Mouse (Mus musculus): ENCODE data around the gene Sorl1. TPM values are rescaled to one million over a fixed set of nuclear protein-coding genes. Genes with fewer than 3 reads are reported as not detected.

Sorl1 gene
- total and polyA plus RNA-seq, 2 experiments from 2014 or later: 5.6 to 17.9 TPM

DNA sequence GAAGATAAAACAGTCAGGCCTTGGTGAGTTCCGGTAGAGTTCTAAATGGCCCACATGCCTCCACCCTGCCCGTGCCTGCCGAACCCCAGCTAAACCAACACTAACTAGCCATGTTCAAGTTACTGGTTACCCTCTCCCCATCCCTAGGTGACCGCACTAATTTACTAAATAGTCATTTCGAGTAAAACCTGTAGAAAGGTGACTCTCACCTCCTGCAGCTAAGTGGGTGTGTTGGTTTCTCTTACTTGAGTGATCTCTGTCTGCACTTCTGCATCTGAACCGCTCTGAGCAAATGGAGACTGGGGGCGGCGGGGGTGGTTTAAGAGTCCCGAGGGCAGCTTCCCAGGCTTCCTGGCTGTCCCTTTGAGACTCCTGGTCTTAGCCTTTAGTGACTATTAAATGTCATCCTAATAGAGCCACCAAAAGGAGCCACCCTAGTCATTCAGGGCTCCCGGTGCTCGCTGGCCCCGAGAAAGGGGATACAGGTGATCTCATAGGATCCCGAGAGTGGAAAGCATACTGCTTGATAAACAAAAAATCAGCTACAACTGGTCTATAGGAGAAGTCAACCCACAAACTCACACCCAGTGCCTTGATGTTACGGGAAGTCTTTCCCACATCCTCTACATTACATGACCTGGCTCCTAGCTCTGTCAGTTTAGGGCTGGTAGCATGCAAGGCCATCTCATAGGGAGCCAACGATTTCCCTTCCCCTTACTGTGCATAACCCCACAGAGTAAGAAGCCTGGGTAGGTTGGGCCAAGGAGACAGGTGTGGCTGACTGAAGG is 155.2 kb downstream of the Sorl1 start:
- H3K4me1 ChIP-seq (ENCODE audit: insufficient read depth): no peaks in the 10 kb centered on the region
- H3K27ac ChIP-seq (ENCODE audit: low read depth, low read length): no peak overlapping the region
- H3K9ac ChIP-seq: no peak overlapping the region
- DNase-seq (no peak), ATAC-seq (no peak)
- 97% methylated on average over 15 of the region's 15 CpGs for WGBS
- no peak for TF ChIP-seq CTCF (IDR thresholded peaks at IDR 0.05; ENCODE audit: low read depth)
- peaks cover 26% of the 10 kb centered on the region; the same call in 1 of the 2 replicates for H3K36me3 ChIP-seq (ENCODE audit: insufficient read depth)
- H3K27me3 ChIP-seq (ENCODE audit: insufficient read depth, low read length): no peaks in the 10 kb centered on the region
- no peak overlapping the region for H3K4me2 ChIP-seq (ENCODE audit: low read depth)
- no peaks in the 10 kb centered on the region for H3K9me3 ChIP-seq (ENCODE audit: low read length)
- H3K4me3 ChIP-seq (ENCODE audit: low read depth, low read length): no peak overlapping the region

DNA sequence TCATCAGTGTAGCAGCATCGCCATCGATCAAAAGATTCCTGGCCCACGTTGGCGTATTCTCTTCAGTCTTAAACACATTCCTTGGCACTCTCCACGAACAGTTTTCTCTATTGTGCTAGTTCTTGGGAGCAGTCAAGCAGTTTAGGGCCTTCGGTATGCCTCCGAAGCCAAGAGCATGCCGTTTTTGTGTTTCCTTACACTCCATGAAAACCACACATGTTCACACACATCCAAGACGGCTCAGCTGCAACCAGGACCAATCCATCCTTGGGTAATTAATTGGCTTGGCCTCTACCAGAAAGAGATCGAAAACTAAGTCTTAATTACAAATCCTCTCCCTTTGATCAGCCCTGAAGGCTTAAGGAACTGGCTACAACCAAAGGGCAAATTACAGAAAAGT is 162.8 kb downstream of the Sorl1 start:
- no peak for TF ChIP-seq CTCF (IDR thresholded peaks at IDR 0.05; ENCODE audit: low read depth)
- no peak overlapping the region for H3K4me3 ChIP-seq (ENCODE audit: low read depth, low read length)
- no peak overlapping the region for H3K9ac ChIP-seq
- no peaks in the 10 kb centered on the region for H3K36me3 ChIP-seq (ENCODE audit: insufficient read depth)
- ATAC-seq: no peak
- H3K27me3 ChIP-seq (ENCODE audit: insufficient read depth, low read length): no peaks in the 10 kb centered on the region
- no peaks in the 10 kb centered on the region for H3K9me3 ChIP-seq (ENCODE audit: low read length)
- H3K27ac ChIP-seq (ENCODE audit: low read depth, low read length): no peak overlapping the region
- H3K4me2 ChIP-seq (ENCODE audit: low read depth): no peak overlapping the region
- 29% methylated on average over 10 of the region's 10 CpGs for WGBS
- H3K4me1 ChIP-seq (ENCODE audit: insufficient read depth): no peaks in the 10 kb centered on the region
- no peak for DNase-seq

DNA sequence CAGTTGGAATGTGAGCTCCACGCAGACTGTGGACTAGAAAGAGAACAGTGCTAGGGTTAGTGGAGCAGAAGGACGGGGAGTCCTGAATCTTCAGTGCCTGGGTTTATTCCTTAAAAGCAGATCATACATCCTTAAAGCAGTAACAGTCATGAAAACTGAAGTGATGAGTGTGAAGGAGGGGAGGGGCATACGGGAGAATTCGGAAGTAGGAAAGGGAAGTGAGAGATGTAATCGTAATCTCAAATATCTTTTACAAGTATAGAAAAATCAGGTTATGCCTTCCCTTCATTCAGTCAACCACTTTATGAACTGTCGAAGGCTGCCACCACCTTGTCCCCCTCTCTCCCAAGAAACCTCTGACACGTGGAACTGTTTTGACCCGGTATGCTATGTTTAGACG is 165.8 kb downstream of the Sorl1 start:
- H3K9me3 ChIP-seq (ENCODE audit: low read length): no peaks in the 10 kb centered on the region
- ATAC-seq (no peak), DNase-seq (no peak)
- no peaks in the 10 kb centered on the region for H3K36me3 ChIP-seq (ENCODE audit: insufficient read depth)
- H3K27ac ChIP-seq (ENCODE audit: low read depth, low read length): no peak overlapping the region
- 0 out of 2 replicates have a peak, but pooled peaks cover 7% of the 10 kb centered on the region for H3K4me1 ChIP-seq (ENCODE audit: insufficient read depth)
- no peak overlapping the region for H3K4me3 ChIP-seq (ENCODE audit: low read depth, low read length)
- no peak overlapping the region for H3K4me2 ChIP-seq (ENCODE audit: low read depth)
- no peaks in the 10 kb centered on the region for H3K27me3 ChIP-seq (ENCODE audit: insufficient read depth, low read length)
- no peak for TF ChIP-seq CTCF (IDR thresholded peaks at IDR 0.05; ENCODE audit: low read depth)
- H3K9ac ChIP-seq: no peak overlapping the region
- 94% methylated on average over 9 of the region's 9 CpGs for WGBS

DNA sequence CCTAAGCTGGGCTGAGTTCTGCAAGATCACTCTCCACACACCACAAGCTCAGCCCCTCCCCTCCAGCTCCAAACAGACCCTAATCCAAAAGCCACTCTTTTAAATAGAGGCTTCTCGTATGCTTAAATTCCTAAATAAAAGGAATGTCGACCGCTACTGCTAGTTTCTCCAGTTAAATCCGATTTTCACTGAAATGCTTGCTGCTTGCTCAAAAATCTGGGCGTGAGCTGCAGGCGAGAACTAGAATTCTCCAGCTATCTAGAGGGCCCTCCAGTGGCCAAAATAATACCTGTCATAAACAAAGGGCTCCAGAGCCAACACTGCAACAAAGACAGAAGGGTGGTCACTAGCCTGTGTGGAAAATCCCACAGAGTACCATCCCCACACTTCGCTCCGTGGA is 170.6 kb downstream of the Sorl1 start:
- DNase-seq: peak; percentile 94
- H3K36me3 ChIP-seq (ENCODE audit: insufficient read depth): no peaks in the 10 kb centered on the region
- 3% methylated on average over 8 of the region's 8 CpGs for WGBS
- no peaks in the 10 kb centered on the region for H3K27me3 ChIP-seq (ENCODE audit: insufficient read depth, low read length)
- H3K4me2 ChIP-seq (ENCODE audit: low read depth): peak overlapping the region; percentile 83
- H3K9ac ChIP-seq: peak overlapping the region; percentile 79
- TF ChIP-seq CTCF (IDR thresholded peaks at IDR 0.05; ENCODE audit: low read depth): peak; percentile 79
- no peaks in the 10 kb centered on the region for H3K9me3 ChIP-seq (ENCODE audit: low read length)
- peak; percentile 20; the same call in 1 of the 2 replicates for ATAC-seq
- peak overlapping the region; percentile 99 for H3K27ac ChIP-seq (ENCODE audit: low read depth, low read length)
- peak overlapping the region; percentile 25 for H3K4me3 ChIP-seq (ENCODE audit: low read depth, low read length)
- H3K4me1 ChIP-seq (ENCODE audit: insufficient read depth): peaks cover 37% of the 10 kb centered on the region

DNA sequence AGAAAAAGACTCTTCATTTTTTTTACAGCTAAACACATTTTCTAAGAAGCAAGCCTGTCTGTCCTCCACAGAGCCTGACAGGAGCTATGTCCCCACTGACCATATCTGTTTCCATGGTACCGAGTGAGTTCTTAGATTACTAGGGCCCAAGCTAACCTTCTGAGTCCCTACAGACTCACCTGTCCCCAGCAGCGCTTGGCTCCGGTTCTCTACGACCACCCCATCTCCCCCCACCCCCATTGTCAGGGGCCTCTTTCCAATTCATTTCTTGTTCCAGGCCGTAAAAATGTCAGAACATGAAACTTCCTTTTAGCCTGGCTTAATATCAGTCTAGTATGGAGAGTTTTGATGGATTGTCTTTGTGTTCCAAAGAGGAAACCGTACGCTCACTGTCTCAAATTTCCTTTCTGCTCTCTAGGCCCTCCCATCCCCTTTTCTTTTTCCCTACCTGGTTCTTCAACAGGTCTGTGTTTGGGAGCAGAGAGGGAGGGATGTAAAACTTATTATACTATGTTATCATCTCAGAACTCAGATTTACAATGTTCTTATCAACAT is 171.4 kb downstream of the Sorl1 start:
- Histone ChIP-seq H3K4me2 (ENCODE audit: low read depth) (peak overlapping the region; percentile 83), H3K27ac (ENCODE audit: low read depth, low read length) (peak overlapping the region; percentile 99), H3K27me3 (ENCODE audit: insufficient read depth, low read length) (no peaks in the 10 kb centered on the region), H3K4me1 (ENCODE audit: insufficient read depth) (peaks cover 37% of the 10 kb centered on the region), H3K4me3 (ENCODE audit: low read depth, low read length) (no peak overlapping the region; the same call in 1 of the 2 replicates), H3K9ac (peak overlapping the region; percentile 79), H3K36me3 (ENCODE audit: insufficient read depth) (no peaks in the 10 kb centered on the region), H3K9me3 (ENCODE audit: low read length) (no peaks in the 10 kb centered on the region)
- TF ChIP-seq CTCF (IDR thresholded peaks at IDR 0.05; ENCODE audit: low read depth): no peak
- no peak for ATAC-seq
- no peak for DNase-seq
- 44% methylated on average over 7 of the region's 7 CpGs for WGBS

DNA sequence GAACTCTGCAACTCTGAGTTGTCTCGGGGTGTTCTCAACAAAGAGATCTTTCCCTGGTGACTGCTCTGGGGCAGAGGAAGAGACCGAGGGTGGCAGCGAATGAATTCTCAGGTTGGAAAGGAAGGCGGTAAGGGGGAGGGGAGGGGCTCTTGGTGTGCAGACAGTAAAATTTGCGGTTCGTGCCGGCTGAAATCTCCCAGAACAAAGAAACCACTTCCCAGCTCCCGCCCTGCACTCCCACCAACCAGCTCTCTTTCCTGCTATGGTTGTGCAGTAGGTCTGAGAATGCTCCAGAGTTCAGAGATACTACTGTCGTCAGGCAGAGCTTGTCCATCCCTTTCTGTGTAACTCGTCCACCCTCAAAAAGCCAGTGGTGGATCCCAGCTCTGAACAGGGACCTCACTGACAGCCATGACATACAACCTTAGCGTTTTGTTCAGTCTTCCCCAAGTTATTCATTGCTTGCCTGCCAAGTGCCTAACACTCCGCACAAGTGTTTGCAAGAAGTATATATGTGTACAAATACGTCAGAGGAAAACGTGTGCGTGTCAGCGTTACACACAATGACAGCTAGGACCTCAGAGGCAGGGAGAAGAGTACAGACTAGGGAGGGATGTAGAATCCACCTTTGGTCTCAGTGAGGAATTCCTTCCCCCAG is 172.5 kb downstream of the Sorl1 start:
- 3% methylated on average over 16 of the region's 16 CpGs for WGBS
- DNase-seq: peak; percentile 92
- H3K4me2 ChIP-seq (ENCODE audit: low read depth): peak overlapping the region; percentile 83
- no peak for TF ChIP-seq CTCF (IDR thresholded peaks at IDR 0.05; ENCODE audit: low read depth)
- H3K4me1 ChIP-seq (ENCODE audit: insufficient read depth): peaks cover 37% of the 10 kb centered on the region
- peak; percentile 73 for ATAC-seq
- H3K9me3 ChIP-seq (ENCODE audit: low read length): no peaks in the 10 kb centered on the region
- H3K27ac ChIP-seq (ENCODE audit: low read depth, low read length): peak overlapping the region; percentile 99
- H3K27me3 ChIP-seq (ENCODE audit: insufficient read depth, low read length): no peaks in the 10 kb centered on the region
- H3K4me3 ChIP-seq (ENCODE audit: low read depth, low read length): peak overlapping the region; percentile 43
- no peaks in the 10 kb centered on the region for H3K36me3 ChIP-seq (ENCODE audit: insufficient read depth)
- H3K9ac ChIP-seq: peak overlapping the region; percentile 79
